Mouse (Mus musculus) left cerebral cortex, adult 18-20 months (tissue): ENCODE data around the gene 2700049A03Rik. TPM values are rescaled to one million over a fixed set of nuclear protein-coding genes. Genes with fewer than 3 reads are reported as not detected.
A peak's percentile ranks its signal among the peaks of the same experiment; 100 is the strongest.

Source experiments
- DNase-seq, 2 experiments: peaks; one replicate each; pipeline ENCODE4 v3.0.0; 2021 to 2022; ENCODE audit warnings: low spot score in 2 of 2, mixed read lengths in 1 of 2
- total RNA-seq, 2 experiments: library from RNA; stranded (reverse); gene quantifications; 2 replicates each; pipeline ENCODE4 v1.2.3; 2021

The 2700049A03Rik gene
- total RNA-seq, 2 experiments from 2014 or later, result 5.2 to 5.7 TPM

- DNase-seq, result no peak
These were observed 33.3 kb downstream of the 2700049A03Rik start for GRCm38 (mm10) chr12:71169911-71170310.

- no peak for DNase-seq
These were observed 47.1 kb downstream of the 2700049A03Rik start for GRCm38 (mm10) chr12:71183736-71184135.

GRCm38 (mm10) chr12:71184396-71184795 is 47.7 kb downstream of the 2700049A03Rik start:
- no peak for DNase-seq

GRCm38 (mm10) chr12:71192705-71193104 is 56.1 kb downstream of the 2700049A03Rik start:
- DNase-seq, result no peak

GRCm38 (mm10) chr12:71197671-71198070 is 61.0 kb downstream of the 2700049A03Rik start:
- DNase-seq, result peak; percentile 16 to 19

GRCm38 (mm10) chr12:71201753-71202152 is 65.1 kb downstream of the 2700049A03Rik start:
- DNase-seq, result no peak

GRCm38 (mm10) chr12:71204303-71204702 is 67.7 kb downstream of the 2700049A03Rik start:
- DNase-seq, result no peak

- no peak for DNase-seq
These were observed 80.5 kb downstream of the 2700049A03Rik start for GRCm38 (mm10) chr12:71217191-71217590.

- DNase-seq, result no peak
These were observed 81.3 kb downstream of the 2700049A03Rik start for GRCm38 (mm10) chr12:71217866-71218522.

GRCm38 (mm10) chr12:71222761-71223160 is 86.1 kb downstream of the 2700049A03Rik start:
- no peak for DNase-seq

GRCm38 (mm10) chr12:71227769-71228168 is 91.1 kb downstream of the 2700049A03Rik start:
- no peak for DNase-seq

GRCm38 (mm10) chr12:71228925-71229649 is 92.4 kb downstream of the 2700049A03Rik start:
- no peak for DNase-seq

GRCm38 (mm10) chr12:71231561-71231960 is 94.9 kb downstream of the 2700049A03Rik start:
- DNase-seq, result no peak

- DNase-seq, result no peak
These were observed 96.8 kb downstream of the 2700049A03Rik start for GRCm38 (mm10) chr12:71233426-71233825.

- DNase-seq, result no peak
These were observed 100.4 kb downstream of the 2700049A03Rik start for GRCm38 (mm10) chr12:71237074-71237473.

- no peak for DNase-seq
These were observed 106.1 kb downstream of the 2700049A03Rik start for GRCm38 (mm10) chr12:71242791-71243190.

GRCm38 (mm10) chr12:71244766-71245390 is 108.2 kb downstream of the 2700049A03Rik start:
- no peak for DNase-seq

- DNase-seq, result no peak
These were observed 110.5 kb downstream of the 2700049A03Rik start for GRCm38 (mm10) chr12:71247191-71247590.

GRCm38 (mm10) chr12:71249348-71249747 is 112.7 kb downstream of the 2700049A03Rik start:
- DNase-seq, result peak in 1 of 2 experiments; percentile 11

- DNase-seq, result no peak
These were observed 116.0 kb downstream of the 2700049A03Rik start for GRCm38 (mm10) chr12:71252509-71253167.

GRCm38 (mm10) chr12:71254779-71255178 is 118.1 kb downstream of the 2700049A03Rik start:
- no peak for DNase-seq
